Mouse (Mus musculus) forebrain, postnatal 0 days (tissue): ENCODE measurements at regions not wholly inside any gene's neighbourhood (a gene's known extent, or its start where the extent isn't known, plus 50 kb on each side); places are given as distances from the start of the nearest gene placed in this dataset.

Experiments
- ATAC-seq: fragments of 200-750 bp; cut with Nextera tagmentation; 2 replicates; pipeline ENCODE4 v1.8.0; 2017; ENCODE audit warnings: mild to moderate bottlenecking, moderate library complexity
- DNase-seq: peaks from one replicate; pipeline ENCODE4 v3.0.0-alpha.2; 2015
- H3K27ac ChIP-seq: fragments of 300-500 bp; sonication (generic); 2 replicates; pipeline ENCODE4 v1.5.1; 2014; ENCODE audit warnings: low read depth, mild to moderate bottlenecking, antibody characterized with exemption, low read length, moderate library complexity, mixed read lengths
- H3K27me3 ChIP-seq: fragments of 300-500 bp; sonication (generic); 2 replicates; pipeline ENCODE4 v1.6.1; 2014; ENCODE audit warnings: mild to moderate bottlenecking, low read length, mixed read lengths; ENCODE audit not compliant: insufficient read depth
- H3K36me3 ChIP-seq: fragments of 300-500 bp; sonication (generic); 2 replicates; pipeline ENCODE4 v1.6.1; 2014; ENCODE audit warnings: mild to moderate bottlenecking, moderate library complexity; ENCODE audit not compliant: insufficient read depth
- H3K4me1 ChIP-seq: fragments of 300-500 bp; sonication (generic); 2 replicates; pipeline ENCODE4 v1.6.1; 2014; ENCODE audit warnings: antibody characterized with exemption; ENCODE audit not compliant: insufficient read depth
- H3K4me2 ChIP-seq: fragments of 300-500 bp; sonication (generic); 2 replicates; pipeline ENCODE4 v1.6.1; 2014; ENCODE audit warnings: low read depth, mild to moderate bottlenecking, moderate library complexity
- H3K4me3 ChIP-seq: fragments of 300-500 bp; sonication (generic); 2 replicates; pipeline ENCODE4 v1.5.1; 2014; ENCODE audit warnings: low read depth, low read length, mixed read lengths
- H3K9ac ChIP-seq: fragments of 300-500 bp; sonication (generic); 2 replicates; pipeline ENCODE4 v1.6.1; 2014; ENCODE audit warnings: mild to moderate bottlenecking
- H3K9me3 ChIP-seq: fragments of 300-500 bp; sonication (generic); 2 replicates; pipeline ENCODE4 v1.6.1; 2016; ENCODE audit warnings: low read length
- CTCF ChIP-seq: sonication (generic); IDR thresholded peaks from 2 replicates; pipeline ENCODE4 v1.5.1; 2016; ENCODE audit warnings: antibody characterized with exemption, control low read depth, low read depth
- WGBS: fragments of 180-500 bp; shearing (Covaris S2); extraction: QIAGEN DNeasy Blood & Tissue Kit; methylation state at CpG from one replicate; pipeline ENCODE4 v1.1.7; 2014; 5-methylcytosine and 5-hydroxymethylcytosine counted together

- H3K36me3 ChIP-seq: no peaks in the 10 kb centered on the region
- WGBS: 61% methylated on average over 7 of the region's 7 CpGs
- H3K4me2 ChIP-seq: no peak overlapping the region
- ATAC-seq (no peak), DNase-seq (peak; percentile 39)
- TF ChIP-seq CTCF: no peak
- no peak overlapping the region for H3K9ac ChIP-seq
- no peaks in the 10 kb centered on the region for H3K27me3 ChIP-seq
- no peaks in the 10 kb centered on the region for H3K4me1 ChIP-seq
- H3K4me3 ChIP-seq: no peak overlapping the region
- H3K27ac ChIP-seq: no peak overlapping the region
- no peaks in the 10 kb centered on the region for H3K9me3 ChIP-seq
Measured at GRCm38 (mm10) chr10:92625781-92626180, 96.4 kb downstream of the Nedd1 start.

- ATAC-seq (peak; percentile 78), DNase-seq (peak; percentile 55)
- no peak overlapping the region for H3K4me3 ChIP-seq
- no peak for TF ChIP-seq CTCF
- H3K27me3 ChIP-seq: no peaks in the 10 kb centered on the region
- no peak overlapping the region for H3K9ac ChIP-seq
- H3K4me2 ChIP-seq: no peak overlapping the region
- no peaks in the 10 kb centered on the region for H3K9me3 ChIP-seq
- no peak overlapping the region for H3K27ac ChIP-seq
- H3K36me3 ChIP-seq: no peaks in the 10 kb centered on the region
- H3K4me1 ChIP-seq: no peaks in the 10 kb centered on the region
- WGBS: 63% methylated on average over 4 of the region's 5 CpGs
Measured at GRCm38 (mm10) chr10:92615684-92616379, 106.4 kb downstream of the Nedd1 start.

- no peaks in the 10 kb centered on the region for H3K4me1 ChIP-seq
- no peak for ATAC-seq
- no peak overlapping the region for H3K9ac ChIP-seq
- TF ChIP-seq CTCF: no peak
- H3K36me3 ChIP-seq: no peaks in the 10 kb centered on the region
- no peaks in the 10 kb centered on the region for H3K27me3 ChIP-seq
- H3K9me3 ChIP-seq: no peaks in the 10 kb centered on the region
- 26% methylated on average over 6 of the region's 6 CpGs for WGBS
- DNase-seq: no peak
- H3K27ac ChIP-seq: no peak overlapping the region
- no peak overlapping the region for H3K4me3 ChIP-seq
- H3K4me2 ChIP-seq: no peak overlapping the region
Measured at GRCm38 (mm10) chr10:92614341-92614740, 107.9 kb downstream of the Nedd1 start.

- TF ChIP-seq CTCF: no peak
- DNase-seq (peak; percentile 27), ATAC-seq (peak; percentile 61)
- Histone ChIP-seq H3K9me3 (no peaks in the 10 kb centered on the region), H3K27me3 (peaks cover 11% of the 10 kb centered on the region; the same call in 1 of the 2 replicates), H3K4me1 (no peaks in the 10 kb centered on the region), H3K27ac (no peak overlapping the region), H3K36me3 (no peaks in the 10 kb centered on the region), H3K9ac (no peak overlapping the region), H3K4me3 (no peak overlapping the region), H3K4me2 (no peak overlapping the region)
- 38% methylated on average over 3 of the region's 3 CpGs for WGBS
Measured at GRCm38 (mm10) chr10:92611060-92611459, 111.2 kb downstream of the Nedd1 start.

- Histone ChIP-seq H3K27me3 (peaks cover 11% of the 10 kb centered on the region; the same call in 1 of the 2 replicates), H3K36me3 (no peaks in the 10 kb centered on the region), H3K9ac (no peak overlapping the region), H3K4me1 (no peaks in the 10 kb centered on the region), H3K9me3 (no peaks in the 10 kb centered on the region), H3K27ac (no peak overlapping the region), H3K4me3 (no peak overlapping the region), H3K4me2 (no peak overlapping the region)
- WGBS: 17% methylated on average over 4 of the region's 4 CpGs
- no peak for TF ChIP-seq CTCF
- ATAC-seq: no peak
- no peak for DNase-seq
Measured at GRCm38 (mm10) chr10:92606761-92607160, 115.5 kb downstream of the Nedd1 start.

- no peaks in the 10 kb centered on the region for H3K4me1 ChIP-seq
- WGBS: 13% methylated on average over 3 of the region's 3 CpGs
- no peak for DNase-seq
- H3K9me3 ChIP-seq: no peaks in the 10 kb centered on the region
- no peak for ATAC-seq
- H3K4me2 ChIP-seq: no peak overlapping the region
- peaks cover 13% of the 10 kb centered on the region for H3K27me3 ChIP-seq
- no peak overlapping the region for H3K9ac ChIP-seq
- TF ChIP-seq CTCF: no peak
- no peak overlapping the region for H3K27ac ChIP-seq
- H3K36me3 ChIP-seq: no peaks in the 10 kb centered on the region
- no peak overlapping the region for H3K4me3 ChIP-seq
Measured at GRCm38 (mm10) chr10:92605646-92606045, 116.6 kb downstream of the Nedd1 start.

- no peak overlapping the region for H3K4me3 ChIP-seq
- no peaks in the 10 kb centered on the region for H3K36me3 ChIP-seq
- 70% methylated on average over 4 of the region's 4 CpGs for WGBS
- H3K27me3 ChIP-seq: peaks cover 13% of the 10 kb centered on the region
- no peaks in the 10 kb centered on the region for H3K9me3 ChIP-seq
- no peak for ATAC-seq
- H3K4me2 ChIP-seq: no peak overlapping the region
- TF ChIP-seq CTCF: no peak
- DNase-seq: no peak
- H3K9ac ChIP-seq: no peak overlapping the region
- H3K4me1 ChIP-seq: no peaks in the 10 kb centered on the region
- H3K27ac ChIP-seq: no peak overlapping the region
Measured at GRCm38 (mm10) chr10:92600116-92600515, 122.1 kb downstream of the Nedd1 start.
